Mouse (Mus musculus): Measurements from ENCODE around the gene Uqcc3. TPM values are rescaled to one million over a fixed set of nuclear protein-coding genes. Genes with fewer than 3 reads are reported as not detected.

Gene Uqcc3
- total RNA-seq, 1 experiment, result 75.3 TPM

DNA sequence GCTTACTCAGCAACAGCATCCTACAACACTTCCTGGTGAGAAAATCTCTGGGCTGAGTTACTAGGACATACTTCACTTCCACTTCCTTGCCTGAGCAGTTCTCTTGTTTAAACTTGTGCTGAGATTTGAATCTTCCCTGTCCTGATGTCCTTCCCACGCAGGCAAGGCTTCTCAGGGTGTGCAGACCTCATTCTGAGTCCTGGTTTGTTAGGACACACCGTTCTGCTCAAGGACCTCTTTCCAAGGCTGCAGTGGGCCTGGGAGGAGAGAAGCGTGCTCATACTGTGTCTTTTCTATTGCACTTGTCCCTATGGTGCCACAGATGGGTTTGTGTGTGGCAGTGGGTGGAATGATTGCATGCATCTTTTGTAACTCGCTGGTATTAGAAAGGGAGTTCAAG, 47.8 kb downstream of the Uqcc3 start:
- peaks cover 33% of the 10 kb centered on the region for H3K36me3 ChIP-seq (ENCODE audit: control insufficient read depth, insufficient read depth, low read length, poor library complexity, severe bottlenecking)
- no peak for TF ChIP-seq MAFK (IDR thresholded peaks at IDR 0.05; ENCODE audit: insufficient read depth, low read depth, low read length)
- no peak for TF ChIP-seq HCFC1 (IDR thresholded peaks at IDR 0.05; ENCODE audit: borderline replicate concordance, insufficient read depth, low read length)
- TF ChIP-seq ZNF384 (IDR thresholded peaks at IDR 0.05; ENCODE audit: low read depth, low read length), result no peak
- TF ChIP-seq ZC3H11A (IDR thresholded peaks at IDR 0.05; ENCODE audit: borderline replicate concordance, low read depth, low read length), result no peak
- no peak for TF ChIP-seq CHD2 (IDR thresholded peaks at IDR 0.05; ENCODE audit: low read depth, low read length)
- no peak for DNase-seq (ENCODE audit: low read depth, low spot score)
- in situ Hi-C loops (cut with MboI; ENCODE audit: low sequenced_read_pairs in 2 of 2, unreplicated experiment in 2 of 2), result no loop called here
- H3K27ac ChIP-seq (ENCODE audit: insufficient read depth, low read depth, low read length, poor library complexity, severe bottlenecking), result no peak overlapping the region
- no peak overlapping the region for H3K4me3 ChIP-seq (ENCODE audit: insufficient read depth in 1 of 2, low read depth in 1 of 2, low read length in 2 of 2, poor library complexity in 1 of 2, severe bottlenecking in 1 of 2)
- no peaks in the 10 kb centered on the region for H3K9me3 ChIP-seq (ENCODE audit: control insufficient read depth, insufficient read depth, low read depth, low read length)
- no peak overlapping the region for H3K9ac ChIP-seq (ENCODE audit: insufficient read depth, low read depth, low read length, poor library complexity, severe bottlenecking)
- peaks cover 0 to 2% of the 10 kb centered on the region in 2 experiments; a peak in 1 of 4 replicates for H3K4me1 ChIP-seq (ENCODE audit: control insufficient read depth in 2 of 2, insufficient read depth in 2 of 2, low read length in 2 of 2, poor library complexity in 1 of 2)

DNA sequence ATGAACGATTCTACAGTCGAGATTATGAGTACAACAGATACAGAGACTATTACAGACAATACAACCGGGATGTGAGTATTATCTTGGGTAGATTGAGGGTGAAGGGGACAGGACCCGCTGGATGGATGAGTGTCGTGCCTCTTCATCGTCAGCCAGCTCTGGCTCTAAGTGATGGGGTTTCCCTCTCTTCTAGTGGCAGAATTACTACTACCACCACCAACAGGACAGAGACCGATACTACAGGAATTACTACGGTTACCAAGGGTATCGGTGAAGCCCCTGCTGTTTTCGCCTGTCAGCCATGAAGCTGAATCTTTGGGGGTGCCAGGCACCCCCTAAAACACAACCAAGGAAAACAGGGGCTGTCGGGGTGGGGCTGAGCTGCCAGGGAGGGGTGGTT, 49.5 kb downstream of the Uqcc3 start:
- TF ChIP-seq MAFK (IDR thresholded peaks at IDR 0.05; ENCODE audit: insufficient read depth, low read depth, low read length) (no peak), HCFC1 (IDR thresholded peaks at IDR 0.05; ENCODE audit: borderline replicate concordance, insufficient read depth, low read length) (no peak), ZC3H11A (IDR thresholded peaks at IDR 0.05; ENCODE audit: borderline replicate concordance, low read depth, low read length) (no peak), ZNF384 (IDR thresholded peaks at IDR 0.05; ENCODE audit: low read depth, low read length) (no peak), CHD2 (IDR thresholded peaks at IDR 0.05; ENCODE audit: low read depth, low read length) (no peak)
- H3K4me1 ChIP-seq (ENCODE audit: control insufficient read depth in 2 of 2, insufficient read depth in 2 of 2, low read length in 2 of 2, poor library complexity in 1 of 2), result peaks cover 0 to 2% of the 10 kb centered on the region in 2 experiments; a peak in 1 of 4 replicates
- no peaks in the 10 kb centered on the region for H3K9me3 ChIP-seq (ENCODE audit: control insufficient read depth, insufficient read depth, low read depth, low read length)
- H3K27ac ChIP-seq (ENCODE audit: insufficient read depth, low read depth, low read length, poor library complexity, severe bottlenecking), result no peak overlapping the region
- DNase-seq (ENCODE audit: low read depth, low spot score), result no peak
- in situ Hi-C loops (cut with MboI; ENCODE audit: low sequenced_read_pairs in 2 of 2, unreplicated experiment in 2 of 2), result no loop called here
- H3K4me3 ChIP-seq (ENCODE audit: insufficient read depth in 1 of 2, low read depth in 1 of 2, low read length in 2 of 2, poor library complexity in 1 of 2, severe bottlenecking in 1 of 2), result no peak overlapping the region
- no peak overlapping the region for H3K9ac ChIP-seq (ENCODE audit: insufficient read depth, low read depth, low read length, poor library complexity, severe bottlenecking)
- peaks cover 43% of the 10 kb centered on the region for H3K36me3 ChIP-seq (ENCODE audit: control insufficient read depth, insufficient read depth, low read length, poor library complexity, severe bottlenecking)

DNA sequence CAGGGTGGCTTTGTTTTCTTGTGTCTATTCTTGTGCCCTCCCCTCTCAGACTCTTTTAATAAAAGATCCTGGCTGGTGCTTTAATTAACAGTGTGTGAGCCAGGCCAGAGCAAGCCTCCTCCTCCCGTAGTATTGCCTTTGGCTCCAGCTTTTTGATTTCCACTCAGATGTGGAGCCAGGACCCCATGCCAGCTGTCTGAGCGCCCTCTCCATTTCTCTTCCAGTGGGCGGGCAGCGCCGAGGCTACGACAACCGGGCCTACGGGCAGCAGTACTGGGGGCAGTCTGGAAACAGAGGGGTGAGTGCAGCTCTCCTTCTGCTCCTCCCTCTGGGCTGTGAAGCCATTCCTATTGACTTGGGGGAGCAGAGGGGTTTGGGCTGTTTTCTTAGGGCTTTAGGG, 50.1 kb downstream of the Uqcc3 start:
- H3K9ac ChIP-seq (ENCODE audit: insufficient read depth, low read depth, low read length, poor library complexity, severe bottlenecking), result no peak overlapping the region; the same call in 1 of the 2 replicates
- TF ChIP-seq CHD2 (IDR thresholded peaks at IDR 0.05; ENCODE audit: low read depth, low read length) (no peak), ZC3H11A (IDR thresholded peaks at IDR 0.05; ENCODE audit: borderline replicate concordance, low read depth, low read length) (no peak), HCFC1 (IDR thresholded peaks at IDR 0.05; ENCODE audit: borderline replicate concordance, insufficient read depth, low read length) (no peak), MAFK (IDR thresholded peaks at IDR 0.05; ENCODE audit: insufficient read depth, low read depth, low read length) (no peak), ZNF384 (IDR thresholded peaks at IDR 0.05; ENCODE audit: low read depth, low read length) (no peak)
- no peak overlapping the region for H3K4me3 ChIP-seq (ENCODE audit: insufficient read depth in 1 of 2, low read depth in 1 of 2, low read length in 2 of 2, poor library complexity in 1 of 2, severe bottlenecking in 1 of 2)
- no peak overlapping the region for H3K27ac ChIP-seq (ENCODE audit: insufficient read depth, low read depth, low read length, poor library complexity, severe bottlenecking)
- in situ Hi-C loops (cut with MboI; ENCODE audit: low sequenced_read_pairs in 2 of 2, unreplicated experiment in 2 of 2), result no loop called here
- DNase-seq (ENCODE audit: low read depth, low spot score), result no peak
- H3K36me3 ChIP-seq (ENCODE audit: control insufficient read depth, insufficient read depth, low read length, poor library complexity, severe bottlenecking), result peaks cover 45% of the 10 kb centered on the region
- H3K4me1 ChIP-seq (ENCODE audit: control insufficient read depth in 2 of 2, insufficient read depth in 2 of 2, low read length in 2 of 2, poor library complexity in 1 of 2), result peaks cover 0 to 2% of the 10 kb centered on the region in 2 experiments; a peak in 1 of 4 replicates
- H3K9me3 ChIP-seq (ENCODE audit: control insufficient read depth, insufficient read depth, low read depth, low read length), result no peaks in the 10 kb centered on the region

Other genes starting within 250 kb of the Uqcc3 start
- 0.04 and 0.11 TPM in 2 replicates for gene Chrm1, start 217.1 kb downstream of the Uqcc3 start, total RNA-seq (2012; rRNA removed)
- 354 and 566 TPM in 2 replicates for gene Slc3a2, start 157.6 kb downstream of the Uqcc3 start, total RNA-seq (2012; rRNA removed)
- gene Wdr74, start 145.1 kb downstream of the Uqcc3 start, total RNA-seq (2012; rRNA removed), result 173 and 180 TPM in 2 replicates
- 8.5 and 8.9 TPM in 2 replicates for gene 1700092M07Rik, start 140.2 kb downstream of the Uqcc3 start, total RNA-seq (2012; rRNA removed)
- 66.3 and 73.2 TPM in 2 replicates for gene Stx5a, start 139.5 kb downstream of the Uqcc3 start, total RNA-seq (2012; rRNA removed)
- 99.5 and 101 TPM in 2 replicates for gene Nxf1, start 123.8 kb downstream of the Uqcc3 start, total RNA-seq (2012; rRNA removed)
- gene Tmem223, start 109.9 kb downstream of the Uqcc3 start, total RNA-seq (2012; rRNA removed), result 77.3 and 125 TPM in 2 replicates
- gene Tmem179b, start 106.5 kb downstream of the Uqcc3 start, total RNA-seq (2012; rRNA removed), result 45.9 and 51.2 TPM in 2 replicates
- gene Taf6l, start 94.5 kb downstream of the Uqcc3 start, total RNA-seq (2012; rRNA removed), result 28.6 and 29.4 TPM in 2 replicates
- gene Polr2g, start 82.3 kb downstream of the Uqcc3 start, total RNA-seq (2012; rRNA removed), result 113 and 144 TPM in 2 replicates
- gene Zbtb3, start 78.4 kb downstream of the Uqcc3 start, total RNA-seq (2012; rRNA removed), result 3.4 TPM in 2 replicates
- 42.6 and 47.5 TPM in 2 replicates for gene Ttc9c, start 61.6 kb downstream of the Uqcc3 start, total RNA-seq (2012; rRNA removed)
- gene Hnrnpul2, start 60.9 kb downstream of the Uqcc3 start, total RNA-seq (2012; rRNA removed), result 37.5 and 48.5 TPM in 2 replicates
- 1.4 and 2.7 TPM in 2 replicates for gene AC129217.1, start 51.1 kb downstream of the Uqcc3 start, total RNA-seq (2012; rRNA removed)
- 62.6 and 79.6 TPM in 2 replicates for gene Bscl2, start 43.5 kb downstream of the Uqcc3 start, total RNA-seq (2012; rRNA removed)
- 4.5 TPM in 2 replicates for gene Gng3, start 41.7 kb downstream of the Uqcc3 start, total RNA-seq (2012; rRNA removed)
- gene Lrrn4cl, start 30.2 kb downstream of the Uqcc3 start, total RNA-seq (2012; rRNA removed), result 1.3 and 2.4 TPM in 2 replicates
- 207 and 220 TPM in 2 replicates for gene Ubxn1, start 9.4 kb downstream of the Uqcc3 start, total RNA-seq (2012; rRNA removed)
- gene Lbhd1, start 2.8 kb upstream of the Uqcc3 start, total RNA-seq (2012; rRNA removed), result 11.0 and 14.3 TPM in 2 replicates
- not detected in 2 replicates for gene Gm49403, start 3.0 kb upstream of the Uqcc3 start, total RNA-seq (2012; rRNA removed)
- 146 and 214 TPM in 2 replicates for gene 1810009A15Rik, start 7.9 kb upstream of the Uqcc3 start, total RNA-seq (2012; rRNA removed)
- gene Gm49416, start 8.0 kb upstream of the Uqcc3 start, total RNA-seq (2012; rRNA removed), result not detected in 2 replicates
- gene Ints5, start 12.1 kb upstream of the Uqcc3 start, total RNA-seq (2012; rRNA removed), result 54.0 and 59.3 TPM in 2 replicates
- 321 and 436 TPM in 2 replicates for gene Ganab, start 17.1 kb upstream of the Uqcc3 start, total RNA-seq (2012; rRNA removed)
- 30.4 and 36.8 TPM in 2 replicates for gene B3gat3, start 39.5 kb upstream of the Uqcc3 start, total RNA-seq (2012; rRNA removed)
- 3.6 and 4.0 TPM in 2 replicates for gene Rom1, start 48.4 kb upstream of the Uqcc3 start, total RNA-seq (2012; rRNA removed)
- gene Eml3, start 48.6 kb upstream of the Uqcc3 start, total RNA-seq (2012; rRNA removed), result 20.6 and 22.2 TPM in 2 replicates
- gene Mta2, start 61.0 kb upstream of the Uqcc3 start, total RNA-seq (2012; rRNA removed), result 89.8 and 92.9 TPM in 2 replicates
- gene Tut1, start 72.9 kb upstream of the Uqcc3 start, total RNA-seq (2012; rRNA removed), result 42.6 and 49.6 TPM in 2 replicates
- gene Eef1g, start 86.1 kb upstream of the Uqcc3 start, total RNA-seq (2012; rRNA removed), result 1,417 and 1,811 TPM in 2 replicates
- gene Ahnak, start 108.4 kb upstream of the Uqcc3 start, total RNA-seq (2012; rRNA removed), result 102 and 155 TPM in 2 replicates
- not detected in 2 replicates for gene Scgb1a1, start 207.0 kb upstream of the Uqcc3 start, total RNA-seq (2012; rRNA removed)